Mouse (Mus musculus) B cell, adult 62 days (primary cell): Measurements from ENCODE around the gene Olfr154. TPM values are rescaled to one million over a fixed set of nuclear protein-coding genes. Genes with fewer than 3 reads are reported as not detected.

Experiments
- total RNA-seq: library from RNA; stranded (reverse); gene quantifications from 4 replicates; pipeline ENCODE4 v1.2.4, GENCODE M21; 2023

The Olfr154 gene
- not detected in 4 replicates for total RNA-seq

DNA sequence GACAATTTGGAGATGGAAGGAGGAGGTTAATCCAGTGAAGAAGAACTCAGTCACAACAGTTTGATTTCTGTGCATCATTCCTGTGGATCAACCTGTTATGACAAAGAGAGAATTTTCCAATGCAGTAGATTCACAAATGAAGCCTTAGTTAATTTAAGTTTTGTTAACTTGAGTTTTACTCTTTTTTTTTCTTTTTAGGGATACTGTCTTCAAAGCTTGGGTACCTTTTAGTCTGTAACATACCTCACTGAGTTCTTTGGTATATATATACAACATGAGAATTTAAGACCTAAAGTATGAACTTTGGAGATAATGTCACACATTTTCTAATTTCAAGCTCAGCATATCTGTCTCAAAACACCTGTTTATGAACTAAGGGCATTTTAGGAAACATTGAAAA is at the start of gene Olfr154:
Gene Olfr154, minus strand, starts transcription at position 101 of the 400 bp plus-strand sequence.

GRCm38 (mm10) chr2:85689131-85689530 is 24.9 kb upstream of the Olfr154 start, which contains the start of gene Olfr1008:
Olfr1008 (plus strand) TSS chr2:85689431.

GRCm38 (mm10) chr2:85678667-85679066 is 14.4 kb upstream of the Olfr154 start, which contains the start of gene Olfr1006:
Olfr1006 (minus strand) TSS chr2:85678767.

GRCm38 (mm10) chr2:85650604-85651003 is 13.7 kb downstream of the Olfr154 start, which contains the start of gene Olfr1002:
Olfr1002 (minus strand) TSS chr2:85650704.

Other genes starting within 250 kb of the Olfr154 start
- gene Olfr993, start 249.6 kb downstream of the Olfr154 start, total RNA-seq, result not detected in 4 replicates
- not detected in 4 replicates for gene Olfr994, start 228.0 kb downstream of the Olfr154 start, total RNA-seq
- not detected in 4 replicates for gene Olfr995, start 220.8 kb downstream of the Olfr154 start, total RNA-seq
- gene 4833423E24Rik, start 145.4 kb downstream of the Olfr154 start, total RNA-seq, result not detected in 4 replicates
- gene Olfr996, start 85.2 kb downstream of the Olfr154 start, total RNA-seq, result not detected in 4 replicates
- not detected in 4 replicates for gene Olfr998, start 75.5 kb downstream of the Olfr154 start, total RNA-seq
- gene Olfr1000, start 52.6 kb downstream of the Olfr154 start, total RNA-seq, result not detected in 4 replicates
- not detected in 4 replicates for gene Olfr1002, start 13.8 kb downstream of the Olfr154 start, total RNA-seq
- not detected in 4 replicates for gene Olfr1006, start 14.3 kb upstream of the Olfr154 start, total RNA-seq
- gene Olfr1008, start 25.0 kb upstream of the Olfr154 start, total RNA-seq, result not detected in 4 replicates
- gene Olfr1009, start 51.0 kb upstream of the Olfr154 start, total RNA-seq, result not detected in 4 replicates
- not detected in 4 replicates for gene Olfr1012, start 98.3 kb upstream of the Olfr154 start, total RNA-seq
- not detected in 4 replicates for gene Olfr1013, start 102.6 kb upstream of the Olfr154 start, total RNA-seq
- gene Olfr1014, start 108.3 kb upstream of the Olfr154 start, total RNA-seq, result not detected in 4 replicates
- not detected in 4 replicates for gene Olfr1015, start 117.6 kb upstream of the Olfr154 start, total RNA-seq
- not detected in 4 replicates for gene Olfr1016, start 138.1 kb upstream of the Olfr154 start, total RNA-seq
- not detected in 4 replicates for gene Olfr1018, start 154.0 kb upstream of the Olfr154 start, total RNA-seq
- gene Olfr1019, start 181.0 kb upstream of the Olfr154 start, total RNA-seq, result not detected in 4 replicates
- gene Olfr1020, start 182.6 kb upstream of the Olfr154 start, total RNA-seq, result not detected in 4 replicates
- gene Olfr1022, start 204.1 kb upstream of the Olfr154 start, total RNA-seq, result not detected in 4 replicates
- not detected in 4 replicates for gene Olfr1023, start 221.2 kb upstream of the Olfr154 start, total RNA-seq
- gene Olfr1024, start 240.6 kb upstream of the Olfr154 start, total RNA-seq, result not detected in 4 replicates